Mouse (Mus musculus) small intestine, adult 2 months (tissue): ENCODE measurements around the gene Cdiptos. TPM values are rescaled to one million over a fixed set of nuclear protein-coding genes. Genes with fewer than 3 reads are reported as not detected.

Experiments used
- H3K27ac ChIP-seq: fragments of 200-500 bp; 2 replicates; pipeline ENCODE4 v1.5.1; 2012; ENCODE audit warnings: low read depth, low read length, control low read depth, inconsistent platforms; ENCODE audit not compliant: insufficient read depth
- H3K27me3 ChIP-seq: fragments of 200-500 bp; 2 replicates; pipeline ENCODE4 v1.6.1; 2012; ENCODE audit warnings: mild to moderate bottlenecking, moderate library complexity, low read length, inconsistent platforms; ENCODE audit not compliant: control insufficient read depth, insufficient read depth
- H3K36me3 ChIP-seq: fragments of 200-500 bp; 2 replicates; pipeline ENCODE4 v1.6.1; 2012; ENCODE audit warnings: mild to moderate bottlenecking, low read length, control low read depth, inconsistent platforms; ENCODE audit not compliant: control insufficient read depth, insufficient read depth
- H3K4me1 ChIP-seq: fragments of 200-500 bp; 2 replicates; pipeline ENCODE4 v1.6.1; 2012; ENCODE audit warnings: low read length, inconsistent platforms, mixed read lengths; ENCODE audit not compliant: control insufficient read depth, insufficient read depth, insufficient read length
- H3K4me3 ChIP-seq: fragments of 200-500 bp; 2 replicates; pipeline ENCODE4 v1.5.1; 2012; ENCODE audit warnings: low read depth, mild to moderate bottlenecking, control low read depth, inconsistent platforms, low read length, moderate library complexity
- CTCF ChIP-seq: fragments of 200-500 bp; IDR thresholded peaks from 2 replicates; pipeline ENCODE4 v1.5.1; 2012; ENCODE audit warnings: low read depth, mild to moderate bottlenecking, control low read depth, inconsistent platforms, low read length, moderate library complexity, mixed read lengths; ENCODE audit not compliant: insufficient replicate concordance, insufficient read length; ENCODE audit errors: extremely low read depth
- POLR2A ChIP-seq: fragments of 200-500 bp; IDR thresholded peaks from 2 replicates; pipeline ENCODE4 v1.6.1; 2012; ENCODE audit warnings: low read depth, mild to moderate bottlenecking, control low read depth, inconsistent platforms, low read length, moderate library complexity
- WGBS: fragments of 180-500 bp; shearing (Covaris S2); methylation state at CpG from one replicate; pipeline ENCODE4 v1.1.7; 2018; 5-methylcytosine and 5-hydroxymethylcytosine counted together
- polyA plus RNA-seq: library from polyadenylated mRNA; depleted of rRNA; stranded (reverse); fragments of >200 nt; gene quantifications from 2 replicates; pipeline ENCODE4 v1.2.3, GENCODE M21; 2012

The Cdiptos gene
- polyA plus RNA-seq, 1 experiment = 0.74 TPM

GRCm38 (mm10) chr7:127017950-127018345, 42.0 kb upstream of the Cdiptos start:
- TF ChIP-seq POLR2A (no peak), CTCF (no peak)
- Histone ChIP-seq H3K4me1 (peaks cover 19% of the 10 kb centered on the region), H3K27me3 (no peaks in the 10 kb centered on the region), H3K4me3 (no peak overlapping the region), H3K27ac (no peak overlapping the region), H3K36me3 (peaks cover 11% of the 10 kb centered on the region; the same call in 1 of the 2 replicates)
- WGBS = 66% methylated on average over 6 of the region's 6 CpGs

GRCm38 (mm10) chr7:127016971-127017949, 41.4 kb upstream of the Cdiptos start, which contains the start of gene Pagr1a:
Gene Pagr1a (minus strand): TSS chr7:127017352.
- Histone ChIP-seq H3K4me3 (peak within 1 kb of the TSS; percentile 68), H3K27ac (peak within 1 kb of the TSS; percentile 90), H3K27me3 (no peaks in the 10 kb centered on the region), H3K36me3 (peaks cover 6% of the 10 kb centered on the region; the same call in 1 of the 2 replicates), H3K4me1 (peaks cover 25% of the 10 kb centered on the region)
- 2% methylated on average over 39 of the region's 39 CpGs for WGBS
- TF ChIP-seq CTCF (peak; percentile 98), POLR2A (peak; percentile 68)

GRCm38 (mm10) chr7:127016486-127016938, 40.6 kb upstream of the Cdiptos start:
- whole genome bisulfite sequencing = under 1% methylated on average over 22 of the region's 22 CpGs
- TF ChIP-seq POLR2A = no peak; the same call in 1 of the 2 replicates
- no peak for TF ChIP-seq CTCF
- Histone ChIP-seq H3K27me3 (no peaks in the 10 kb centered on the region), H3K27ac (peak overlapping the region; percentile 90), H3K4me1 (peaks cover 30% of the 10 kb centered on the region), H3K36me3 (peaks cover 5% of the 10 kb centered on the region), H3K4me3 (peak overlapping the region; percentile 68)

GRCm38 (mm10) chr7:127016481-127016485, 40.4 kb upstream of the Cdiptos start, which contains the start of gene Pagr1b:
Gene Pagr1b (minus strand): TSS chr7:127016484.
- H3K4me3 ChIP-seq = peak within 1 kb of the TSS; percentile 68
- peak within 1 kb of the TSS; percentile 90 for H3K27ac ChIP-seq
- peaks cover 5% of the 10 kb centered on the region for H3K36me3 ChIP-seq
- H3K27me3 ChIP-seq = no peaks in the 10 kb centered on the region
- TF ChIP-seq POLR2A (no peak), CTCF (no peak)
- peaks cover 30% of the 10 kb centered on the region for H3K4me1 ChIP-seq

- 2% methylated on average over 10 of the region's 10 CpGs for WGBS
- TF ChIP-seq CTCF (no peak), POLR2A (no peak)
- H3K36me3 ChIP-seq = peaks cover 5% of the 10 kb centered on the region
- H3K4me3 ChIP-seq = peak overlapping the region; percentile 68
- no peaks in the 10 kb centered on the region for H3K27me3 ChIP-seq
- H3K4me1 ChIP-seq = peaks cover 30% of the 10 kb centered on the region
- H3K27ac ChIP-seq = peak overlapping the region; percentile 90
These were observed 40.2 kb upstream of the Cdiptos start for GRCm38 (mm10) chr7:127016081-127016480.

GRCm38 (mm10) chr7:127014993-127015392, 39.1 kb upstream of the Cdiptos start:
- Histone ChIP-seq H3K27me3 (no peaks in the 10 kb centered on the region), H3K27ac (no peak overlapping the region), H3K4me1 (peaks cover 30% of the 10 kb centered on the region), H3K4me3 (0 out of 2 replicates have a peak overlapping the region, but pooled peaks have one; percentile 1), H3K36me3 (peaks cover 7% of the 10 kb centered on the region)
- 88% methylated on average over 12 of the region's 12 CpGs for WGBS
- TF ChIP-seq CTCF = no peak
- TF ChIP-seq POLR2A = no peak

GRCm38 (mm10) chr7:127014320-127014719, 38.4 kb upstream of the Cdiptos start, which contains the start of gene Mvp:
Gene Mvp (minus strand): TSS chr7:127014621.
- peaks cover 32% of the 10 kb centered on the region for H3K4me1 ChIP-seq
- TF ChIP-seq POLR2A (0 out of 2 replicates have a peak, but pooled peaks have one; percentile 27), CTCF (no peak; the same call in 1 of the 2 replicates)
- H3K36me3 ChIP-seq = peaks cover 7% of the 10 kb centered on the region
- under 1% methylated on average over 11 of the region's 11 CpGs for WGBS
- peak within 1 kb of the TSS; percentile 85 for H3K27ac ChIP-seq
- H3K4me3 ChIP-seq = peak within 1 kb of the TSS; percentile 80
- H3K27me3 ChIP-seq = no peaks in the 10 kb centered on the region
